Mouse (Mus musculus) lung, postnatal 10 days (tissue): ENCODE results near the gene Hcrtr2.

ENCODE experiments used
- DNase-seq: peaks from one replicate; pipeline ENCODE4 v3.0.0; 2021

Gene Hcrtr2

DNA sequence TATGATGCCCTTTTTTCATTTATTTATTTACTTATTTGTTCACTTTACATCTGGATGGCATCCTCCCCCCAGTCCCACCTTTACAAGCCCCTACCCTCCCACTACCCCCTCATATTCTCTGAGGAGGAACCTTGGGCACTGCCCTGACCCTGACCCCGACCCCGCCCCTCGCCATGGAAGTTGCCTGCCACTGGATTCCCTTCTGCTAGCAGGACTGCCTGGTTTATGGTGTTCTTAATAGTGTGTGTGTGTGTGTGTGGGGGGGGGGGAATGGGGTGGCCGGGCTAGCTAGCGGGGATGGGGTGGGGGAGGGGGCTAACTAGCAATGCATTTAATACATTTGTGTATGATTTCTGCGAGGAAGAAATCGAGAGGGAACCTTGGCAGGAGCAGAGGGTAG lies 88.8 kb downstream of the Hcrtr2 start:
- DNase-seq: peak; percentile 6

DNA sequence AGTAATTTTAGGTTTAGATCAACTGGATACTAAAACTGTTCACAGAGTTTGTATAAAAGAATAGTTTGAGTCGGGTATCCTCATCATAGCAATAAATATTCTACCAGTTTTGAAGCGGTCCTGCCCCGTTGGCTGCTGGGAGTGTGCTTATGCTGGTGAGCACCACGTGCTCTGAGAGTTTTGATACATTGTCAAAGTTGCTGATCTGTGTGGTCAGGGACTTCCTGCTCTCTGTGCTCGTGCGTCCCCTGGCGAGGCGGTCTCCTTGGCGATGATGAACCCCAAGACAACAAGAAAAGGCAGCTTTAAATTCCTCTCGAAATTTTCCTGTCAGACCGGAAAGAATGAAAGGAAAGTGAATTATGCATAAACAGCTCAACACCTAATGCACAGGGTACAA lies 93.3 kb downstream of the Hcrtr2 start:
- peak; percentile 16 for DNase-seq

- DNase-seq: peak; percentile 46
Measured at GRCm38 (mm10) chr9:76217178-76217975, 106.3 kb downstream of the Hcrtr2 start.

DNA sequence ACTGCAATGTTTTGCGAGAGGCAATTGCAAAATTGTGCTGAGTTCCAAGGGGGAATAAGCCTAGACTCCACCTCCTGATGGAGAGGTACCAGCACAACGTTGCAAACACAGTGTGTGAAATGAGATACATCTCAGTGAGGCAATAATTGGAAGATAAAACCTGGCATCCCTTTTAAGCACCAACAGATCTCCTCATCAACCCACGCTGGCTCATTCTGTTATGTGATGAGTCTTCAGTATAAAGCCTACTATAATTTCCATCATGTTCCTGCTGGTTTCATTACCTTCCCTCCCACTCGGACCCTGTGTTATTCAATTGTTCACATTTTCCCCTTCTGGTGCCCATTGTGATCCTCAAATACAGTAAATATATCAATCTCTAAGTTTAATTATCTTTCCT lies 109.0 kb downstream of the Hcrtr2 start:
- DNase-seq: no peak

- DNase-seq: no peak
Measured at GRCm38 (mm10) chr9:76213557-76213956, 110.1 kb downstream of the Hcrtr2 start, which contains the start of gene Gfral. Gene Gfral (minus strand): TSS chr9:76213657.

DNA sequence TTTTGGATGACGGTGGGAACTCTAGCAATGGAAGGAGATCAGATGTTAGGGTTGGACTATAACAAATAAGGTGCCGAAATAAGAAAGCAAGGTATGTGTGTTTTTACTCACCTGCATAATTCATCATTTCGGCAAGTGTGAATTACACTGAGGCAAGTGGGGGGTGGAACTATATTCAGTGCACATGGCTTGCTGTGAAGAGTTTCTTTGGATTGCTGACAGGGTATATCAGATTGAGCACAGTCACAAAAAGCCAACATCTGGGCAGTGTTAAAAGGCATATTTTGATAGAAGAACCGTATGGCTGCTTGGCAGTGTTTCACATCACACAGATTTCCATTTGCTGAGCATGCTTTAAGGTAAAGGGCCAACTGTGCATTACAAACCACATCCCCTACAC lies 126.7 kb downstream of the Hcrtr2 start:
- no peak for DNase-seq

- no peak for DNase-seq
Measured at GRCm38 (mm10) chr9:76179221-76179620, 144.4 kb downstream of the Hcrtr2 start.
